Mouse (Mus musculus): ENCODE results near the gene Rufy1.

GRCm38 (mm10) chr11:50426056-50426455 lies 4.9 kb downstream of the Rufy1 start:
- no peak for TF ChIP-seq CTCF (IDR thresholded peaks at IDR 0.05; ENCODE audit: low read depth, low read length)
- no peak for TF ChIP-seq TAL1 (conservative IDR thresholded peaks at IDR 0.05; ENCODE audit: low read depth, low read length)
- TF ChIP-seq GATA1 (IDR thresholded peaks at IDR 0.05; ENCODE audit: borderline replicate concordance, low read length) = no peak
- TF ChIP-seq GATA2 (IDR thresholded peaks at IDR 0.05; ENCODE audit: borderline replicate concordance, low read depth, low read length) = no peak
- no peak for TF ChIP-seq POLR2AphosphoS5 (IDR thresholded peaks at IDR 0.05; ENCODE audit: insufficient replicate concordance, low read depth, low read length)

Measured in G1E (cell line).